Mouse (Mus musculus) stomach, postnatal 0 days (tissue): Measurements from ENCODE around the gene Celf2.

ENCODE experiments used
- CTCF ChIP-seq: IDR thresholded peaks from 2 replicates; pipeline ENCODE4 v1.5.1; 2016; ENCODE audit warnings: antibody characterized with exemption, low read depth, mild to moderate bottlenecking, moderate library complexity
- EP300 ChIP-seq: optimal IDR thresholded peaks from 2 replicates; pipeline ENCODE3; 2016; ENCODE audit warnings: antibody characterized with exemption

GRCm38 (mm10) chr2:6808736-6809135, 700.6 kb downstream of the Celf2 start:
- TF ChIP-seq CTCF: no peak
- no peak for TF ChIP-seq EP300
